Mouse (Mus musculus): ENCODE measurements at regions not wholly inside any gene's neighbourhood (a gene's known extent, or its start where the extent isn't known, plus 50 kb on each side); places are given as distances from the start of the nearest gene placed in this dataset.

DNA sequence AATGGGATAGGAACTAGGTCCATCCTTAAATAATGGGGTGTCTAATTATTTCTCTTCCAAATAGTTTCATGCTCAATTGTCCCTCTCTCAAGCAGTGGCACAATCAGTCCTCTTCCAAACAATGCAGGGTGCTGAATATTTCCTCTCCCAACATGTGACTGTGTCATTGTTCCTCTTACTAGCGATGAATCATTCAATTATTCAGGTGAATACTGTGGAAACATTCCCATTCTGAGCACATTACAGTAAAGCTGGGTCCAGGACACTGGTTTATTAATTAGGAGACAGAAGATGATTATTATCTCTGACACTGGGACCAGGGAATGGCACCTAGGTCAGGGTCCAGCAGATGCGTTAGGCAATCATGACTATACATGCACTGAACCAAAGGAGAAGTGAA is 532.6 kb upstream of the Large1 start:
- TF ChIP-seq CTCF (IDR thresholded peaks at IDR 0.05; ENCODE audit: low read depth) = no peak
- H3K4me2 ChIP-seq (ENCODE audit: low read depth) = no peak overlapping the region
- no peak overlapping the region for H3K9ac ChIP-seq
- DNase-seq (no peak), ATAC-seq (no peak)
- no peaks in the 10 kb centered on the region for H3K27me3 ChIP-seq (ENCODE audit: insufficient read depth, low read length)
- no peak overlapping the region for H3K4me3 ChIP-seq (ENCODE audit: low read depth, low read length)
- H3K4me1 ChIP-seq (ENCODE audit: insufficient read depth) = no peaks in the 10 kb centered on the region
- H3K9me3 ChIP-seq (ENCODE audit: low read length) = no peaks in the 10 kb centered on the region
- 82% methylated on average over 2 of the region's 2 CpGs for WGBS
- H3K36me3 ChIP-seq (ENCODE audit: insufficient read depth) = no peaks in the 10 kb centered on the region
- no peak overlapping the region for H3K27ac ChIP-seq (ENCODE audit: low read depth, low read length)

DNA sequence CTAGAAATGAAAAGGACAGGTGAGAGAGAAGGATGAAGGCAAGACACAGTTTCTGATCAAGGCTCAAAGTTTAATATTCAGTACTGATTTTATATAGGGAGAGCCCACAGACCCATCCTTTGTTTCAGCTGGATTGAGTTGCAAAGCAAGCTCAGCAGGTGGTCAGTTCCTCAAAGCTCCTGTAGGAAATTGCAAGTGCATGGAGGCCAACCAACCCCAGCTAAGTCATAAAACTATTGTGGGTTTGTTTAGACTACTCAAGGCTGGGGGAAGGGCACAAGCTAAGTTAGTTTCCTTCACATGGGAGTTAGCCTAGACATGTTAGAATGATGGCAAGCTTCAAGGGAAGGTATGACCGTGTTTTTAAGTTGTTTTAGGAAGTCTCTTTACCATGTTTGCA is 528.3 kb upstream of the Large1 start:
- Histone ChIP-seq H3K27me3 (ENCODE audit: insufficient read depth, low read length) (no peaks in the 10 kb centered on the region), H3K4me3 (ENCODE audit: low read depth, low read length) (no peak overlapping the region), H3K9me3 (ENCODE audit: low read length) (no peaks in the 10 kb centered on the region), H3K4me2 (ENCODE audit: low read depth) (no peak overlapping the region), H3K4me1 (ENCODE audit: insufficient read depth) (no peaks in the 10 kb centered on the region), H3K9ac (no peak overlapping the region), H3K36me3 (ENCODE audit: insufficient read depth) (no peaks in the 10 kb centered on the region), H3K27ac (ENCODE audit: low read depth, low read length) (no peak overlapping the region)
- TF ChIP-seq CTCF (IDR thresholded peaks at IDR 0.05; ENCODE audit: low read depth) = no peak
- no peak for ATAC-seq
- 62% methylated on average over 1 of the region's 1 CpGs for WGBS
- no peak for DNase-seq
